Mouse (Mus musculus) frontal cortex, postnatal 36 days (tissue): ENCODE measurements around the gene Atp5c1.
A peak's percentile ranks its signal among the peaks of the same experiment; 100 is the strongest.

Experiments used
- DNase-seq, 2 experiments: peaks; one replicate each; pipeline ENCODE4 v3.0.0; 2022; ENCODE audit warnings: low spot score in 2 of 2

Atp5c1 gene

GRCm38 (mm10) chr2:10050878-10051277, 29.4 kb downstream of the Atp5c1 start:
- peak; percentile 64 to 82 for DNase-seq

- no peak for DNase-seq
These were observed 30.9 kb downstream of the Atp5c1 start for GRCm38 (mm10) chr2:10049456-10049855.

GRCm38 (mm10) chr2:10048461-10048860, 31.8 kb downstream of the Atp5c1 start, which contains the start of gene Taf3:
Taf3 (minus strand) TSS chr2:10048596.
- peak; percentile 88 to 92 for DNase-seq

- peak; percentile 19 to 38 for DNase-seq
These were observed 32.4 kb downstream of the Atp5c1 start for GRCm38 (mm10) chr2:10047758-10048436.

- DNase-seq = no peak
These were observed 45.3 kb downstream of the Atp5c1 start for GRCm38 (mm10) chr2:10034976-10035375.

- no peak for DNase-seq
These were observed 46.6 kb downstream of the Atp5c1 start for GRCm38 (mm10) chr2:10033684-10034083.

- no peak for DNase-seq
These were observed 50.6 kb downstream of the Atp5c1 start for GRCm38 (mm10) chr2:10029755-10030154.

- DNase-seq = peak in 1 of 2 experiments; percentile 38
These were observed 56.0 kb downstream of the Atp5c1 start for GRCm38 (mm10) chr2:10024264-10024663.

- no peak for DNase-seq
These were observed 59.0 kb downstream of the Atp5c1 start for GRCm38 (mm10) chr2:10021296-10021695.

GRCm38 (mm10) chr2:10014951-10015635, 65.2 kb downstream of the Atp5c1 start:
- no peak for DNase-seq

GRCm38 (mm10) chr2:10010263-10010909, 69.9 kb downstream of the Atp5c1 start:
- DNase-seq = peak in 1 of 2 experiments; percentile 35

GRCm38 (mm10) chr2:10009671-10010254, 70.5 kb downstream of the Atp5c1 start:
- no peak for DNase-seq

GRCm38 (mm10) chr2:10008593-10008992, 71.7 kb downstream of the Atp5c1 start:
- DNase-seq = no peak
